Mouse (Mus musculus): Measurements from ENCODE around the gene Akap6. TPM values are rescaled to one million over a fixed set of nuclear protein-coding genes. Genes with fewer than 3 reads are reported as not detected.
A peak's percentile ranks its signal among the peaks of the same experiment; 100 is the strongest.

The Akap6 gene
- polyA plus RNA-seq, 1 experiment from 2014 or later, result 27.2 TPM

- no peak for ATAC-seq (ENCODE audit: low read depth)
Observed at GRCm38 (mm10) chr12:52757881-52758280, 58.7 kb downstream of the Akap6 start.

GRCm38 (mm10) chr12:52764046-52764445 lies 64.9 kb downstream of the Akap6 start:
- Histone ChIP-seq H3K4me2 (no peak overlapping the region), H3K9me3 (no peaks in the 10 kb centered on the region), H3K36me3 (no peaks in the 10 kb centered on the region), H3K9ac (no peak overlapping the region), H3K4me1 (replicated peaks) (peaks cover 8% of the 10 kb centered on the region), H3K4me3 (no peak overlapping the region), H3K27ac (replicated peaks) (no peak overlapping the region), H3K27me3 (no peaks in the 10 kb centered on the region)
- 90% methylated on average over 2 of the region's 2 CpGs for WGBS
- ATAC-seq (ENCODE audit: low read depth), result no peak

More at GRCm38 (mm10) chr12:52757881-52758280, 58.7 kb downstream of the Akap6 start:
- H3K36me3 ChIP-seq, result no peaks in the 10 kb centered on the region
- H3K9ac ChIP-seq, result no peak overlapping the region
- peaks cover 20% of the 10 kb centered on the region for H3K4me1 ChIP-seq (replicated peaks)
- 22% methylated on average over 4 of the region's 4 CpGs for WGBS
- no peak overlapping the region for H3K27ac ChIP-seq (replicated peaks)
- H3K27me3 ChIP-seq, result no peaks in the 10 kb centered on the region
- no peak overlapping the region for H3K4me2 ChIP-seq
- H3K4me3 ChIP-seq, result no peak overlapping the region
- H3K9me3 ChIP-seq, result no peaks in the 10 kb centered on the region

GRCm38 (mm10) chr12:52764810-52765209 lies 65.6 kb downstream of the Akap6 start:
- WGBS, result 78% methylated on average over 3 of the region's 3 CpGs
- no peak overlapping the region for H3K4me3 ChIP-seq
- no peaks in the 10 kb centered on the region for H3K36me3 ChIP-seq
- H3K27me3 ChIP-seq, result no peaks in the 10 kb centered on the region
- H3K27ac ChIP-seq (replicated peaks), result no peak overlapping the region
- peaks cover 15% of the 10 kb centered on the region for H3K4me1 ChIP-seq (replicated peaks)
- H3K9ac ChIP-seq, result no peak overlapping the region
- no peaks in the 10 kb centered on the region for H3K9me3 ChIP-seq
- ATAC-seq (ENCODE audit: low read depth), result no peak
- H3K4me2 ChIP-seq, result no peak overlapping the region

- Histone ChIP-seq H3K9me3 (no peaks in the 10 kb centered on the region), H3K4me2 (no peak overlapping the region), H3K36me3 (no peaks in the 10 kb centered on the region), H3K27ac (replicated peaks) (no peak overlapping the region), H3K27me3 (no peaks in the 10 kb centered on the region), H3K9ac (no peak overlapping the region), H3K4me3 (no peak overlapping the region), H3K4me1 (replicated peaks) (peaks cover 57% of the 10 kb centered on the region)
- WGBS, result 22% methylated on average over 3 of the region's 3 CpGs
- ATAC-seq (ENCODE audit: low read depth), result no peak
Observed at GRCm38 (mm10) chr12:52769561-52769960, 70.4 kb downstream of the Akap6 start.

- H3K4me3 ChIP-seq, result no peak overlapping the region
- WGBS, result 58% methylated on average over 7 of the region's 7 CpGs
- H3K36me3 ChIP-seq, result no peaks in the 10 kb centered on the region
- H3K4me1 ChIP-seq (replicated peaks), result peaks cover 66% of the 10 kb centered on the region
- peak overlapping the region; percentile 20; the same call in 1 of the 2 replicates for H3K4me2 ChIP-seq
- H3K27me3 ChIP-seq, result no peaks in the 10 kb centered on the region
- H3K9me3 ChIP-seq, result no peaks in the 10 kb centered on the region
- ATAC-seq (ENCODE audit: low read depth), result no peak
- no peak overlapping the region for H3K9ac ChIP-seq
- peak overlapping the region; percentile 73 for H3K27ac ChIP-seq (replicated peaks)
Observed at GRCm38 (mm10) chr12:52771931-52772330, 72.7 kb downstream of the Akap6 start.

GRCm38 (mm10) chr12:52772494-52773280 lies 73.5 kb downstream of the Akap6 start:
- Histone ChIP-seq H3K4me1 (replicated peaks) (peaks cover 66% of the 10 kb centered on the region), H3K9me3 (no peaks in the 10 kb centered on the region), H3K27me3 (no peaks in the 10 kb centered on the region), H3K4me3 (peak overlapping the region; percentile 9; the same call in 1 of the 2 replicates), H3K4me2 (peak overlapping the region; percentile 28), H3K9ac (peak overlapping the region; percentile 18; the same call in 1 of the 2 replicates), H3K27ac (replicated peaks) (peak overlapping the region; percentile 82), H3K36me3 (no peaks in the 10 kb centered on the region)
- 35% methylated on average over 10 of the region's 11 CpGs for WGBS
- ATAC-seq (ENCODE audit: low read depth), result peak; percentile 48; the same call in 1 of the 2 replicates

- Histone ChIP-seq H3K9ac (peak overlapping the region; percentile 18; the same call in 1 of the 2 replicates), H3K9me3 (no peaks in the 10 kb centered on the region), H3K27me3 (no peaks in the 10 kb centered on the region), H3K4me2 (peak overlapping the region; percentile 28), H3K4me3 (peak overlapping the region; percentile 9; the same call in 1 of the 2 replicates), H3K27ac (replicated peaks) (peak overlapping the region; percentile 82), H3K4me1 (replicated peaks) (peaks cover 60% of the 10 kb centered on the region), H3K36me3 (no peaks in the 10 kb centered on the region)
- 0 out of 2 replicates have a peak, but pooled peaks have one; percentile 33 for ATAC-seq (ENCODE audit: low read depth)
- 21% methylated on average over 3 of the region's 3 CpGs for WGBS
Observed at GRCm38 (mm10) chr12:52773847-52774246, 74.7 kb downstream of the Akap6 start.

- Histone ChIP-seq H3K27ac (replicated peaks) (peak overlapping the region; percentile 78), H3K4me3 (no peak overlapping the region), H3K9me3 (no peaks in the 10 kb centered on the region), H3K27me3 (no peaks in the 10 kb centered on the region), H3K4me2 (peak overlapping the region; percentile 18), H3K36me3 (no peaks in the 10 kb centered on the region), H3K9ac (no peak overlapping the region), H3K4me1 (replicated peaks) (peaks cover 55% of the 10 kb centered on the region)
- ATAC-seq (ENCODE audit: low read depth), result peak; percentile 59; the same call in 1 of the 2 replicates
- WGBS, result 4% methylated on average over 6 of the region's 6 CpGs
Observed at GRCm38 (mm10) chr12:52774382-52774781, 75.2 kb downstream of the Akap6 start.

GRCm38 (mm10) chr12:52780216-52780615 lies 81.0 kb downstream of the Akap6 start:
- H3K4me3 ChIP-seq, result no peak overlapping the region
- H3K36me3 ChIP-seq, result no peaks in the 10 kb centered on the region
- no peaks in the 10 kb centered on the region for H3K27me3 ChIP-seq
- peak overlapping the region; percentile 6; the same call in 1 of the 2 replicates for H3K27ac ChIP-seq (replicated peaks)
- no peak overlapping the region for H3K4me2 ChIP-seq
- no peak overlapping the region for H3K9ac ChIP-seq
- no peak for ATAC-seq (ENCODE audit: low read depth)
- peaks cover 39% of the 10 kb centered on the region for H3K4me1 ChIP-seq (replicated peaks)
- 21% methylated on average over 5 of the region's 5 CpGs for WGBS
- no peaks in the 10 kb centered on the region for H3K9me3 ChIP-seq

- no peaks in the 10 kb centered on the region for H3K36me3 ChIP-seq
- no peak overlapping the region for H3K4me2 ChIP-seq
- no peaks in the 10 kb centered on the region for H3K9me3 ChIP-seq
- no peak overlapping the region for H3K4me3 ChIP-seq
- peaks cover 41% of the 10 kb centered on the region for H3K4me1 ChIP-seq (replicated peaks)
- 67% methylated on average over 7 of the region's 7 CpGs for WGBS
- H3K9ac ChIP-seq, result no peak overlapping the region
- no peak for ATAC-seq (ENCODE audit: low read depth)
- H3K27me3 ChIP-seq, result no peaks in the 10 kb centered on the region
- H3K27ac ChIP-seq (replicated peaks), result no peak overlapping the region
Observed at GRCm38 (mm10) chr12:52781066-52781465, 81.9 kb downstream of the Akap6 start.

GRCm38 (mm10) chr12:52782902-52783441 lies 83.8 kb downstream of the Akap6 start:
- Histone ChIP-seq H3K27me3 (no peaks in the 10 kb centered on the region), H3K9me3 (no peaks in the 10 kb centered on the region), H3K4me1 (replicated peaks) (peaks cover 44% of the 10 kb centered on the region), H3K4me3 (peak overlapping the region; percentile 16), H3K36me3 (no peaks in the 10 kb centered on the region), H3K27ac (replicated peaks) (peak overlapping the region; percentile 50), H3K9ac (peak overlapping the region; percentile 27; the same call in 1 of the 2 replicates), H3K4me2 (peak overlapping the region; percentile 49)
- WGBS, result 10% methylated on average over 14 of the region's 14 CpGs
- ATAC-seq (ENCODE audit: low read depth), result peak; percentile 54

GRCm38 (mm10) chr12:52785217-52785616 lies 86.0 kb downstream of the Akap6 start:
- Histone ChIP-seq H3K27ac (replicated peaks) (no peak overlapping the region), H3K4me2 (no peak overlapping the region), H3K9me3 (no peaks in the 10 kb centered on the region), H3K4me1 (replicated peaks) (peaks cover 63% of the 10 kb centered on the region), H3K4me3 (no peak overlapping the region), H3K9ac (no peak overlapping the region), H3K27me3 (no peaks in the 10 kb centered on the region), H3K36me3 (no peaks in the 10 kb centered on the region)
- ATAC-seq (ENCODE audit: low read depth), result peak; percentile 21; the same call in 1 of the 2 replicates
